Mouse (Mus musculus) spleen, adult 2 months (tissue): ENCODE data around the gene Ift140.

Source experiments
- CTCF ChIP-seq: fragments of 200-500 bp; IDR thresholded peaks from 2 replicates; pipeline ENCODE4 v1.5.1; 2011; ENCODE audit warnings: mild to moderate bottlenecking, inconsistent platforms; ENCODE audit not compliant: insufficient read depth, insufficient read length, insufficient replicate concordance; ENCODE audit errors: extremely low read depth
- POLR2A ChIP-seq: fragments of 200-500 bp; IDR thresholded peaks from 2 replicates; pipeline ENCODE4 v1.6.1; 2011; ENCODE audit warnings: low read depth, low read length, inconsistent platforms

DNA sequence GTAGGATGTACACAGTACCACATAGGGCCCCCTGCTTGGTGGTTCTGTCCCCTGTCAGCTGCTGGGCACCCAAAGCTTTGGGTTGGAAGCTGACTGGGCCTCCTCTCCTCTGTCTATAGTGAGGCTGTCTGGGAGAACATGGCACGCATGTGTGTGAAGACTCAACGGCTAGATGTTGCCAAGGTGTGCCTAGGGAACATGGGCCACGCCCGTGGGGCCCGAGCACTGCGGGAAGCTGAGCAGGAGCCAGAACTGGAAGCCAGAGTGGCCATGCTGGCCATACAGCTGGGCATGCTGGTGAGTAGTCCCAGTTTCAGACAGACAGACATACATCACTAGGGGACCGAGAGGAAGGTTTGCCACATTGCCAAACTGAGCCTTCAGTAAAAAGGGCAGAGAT is 70.8 kb downstream of the Ift140 start:
- TF ChIP-seq CTCF (no peak), POLR2A (no peak)
